Mouse (Mus musculus) regulatory T cell (primary cell): ENCODE results near the gene Chaf1b.

ENCODE experiments used
- in situ Hi-C: fragments of 300-600 bp; cut with MboI, MseI; formaldehyde crosslinking; loops from one replicate; pipeline ENCODE4 v1.15.1; 2025; ENCODE audit warnings: high pct_unique_total_duplicates

Gene Chaf1b

GRCm38 (mm10) chr16:93912808-93913207, 29.1 kb downstream of the Chaf1b start:
- in situ Hi-C loops: no loop called here

GRCm38 (mm10) chr16:93913881-93914576, 30.3 kb downstream of the Chaf1b start:
- in situ Hi-C loops: no loop called here

GRCm38 (mm10) chr16:93915338-93915849, 31.7 kb downstream of the Chaf1b start:
- in situ Hi-C loops: no loop called here

- in situ Hi-C loops: no loop called here
These were observed 34.3 kb downstream of the Chaf1b start for GRCm38 (mm10) chr16:93917712-93918678.

- in situ Hi-C loops: no loop called here
These were observed 35.0 kb downstream of the Chaf1b start for GRCm38 (mm10) chr16:93918679-93919060.

GRCm38 (mm10) chr16:93919189-93919588, 35.5 kb downstream of the Chaf1b start:
- in situ Hi-C loops: no loop called here

GRCm38 (mm10) chr16:93920673-93921072, 37.0 kb downstream of the Chaf1b start:
- in situ Hi-C loops: no loop called here

- in situ Hi-C loops: no loop called here
These were observed 39.2 kb downstream of the Chaf1b start for GRCm38 (mm10) chr16:93922835-93923389.

GRCm38 (mm10) chr16:93923788-93924187, 40.1 kb downstream of the Chaf1b start:
- in situ Hi-C loops: no loop called here

GRCm38 (mm10) chr16:93925684-93926247, 42.1 kb downstream of the Chaf1b start:
- in situ Hi-C loops: no loop called here

GRCm38 (mm10) chr16:93929370-93930032, 45.8 kb downstream of the Chaf1b start:
- in situ Hi-C loops: no loop called here

- in situ Hi-C loops: no loop called here
These were observed 48.8 kb downstream of the Chaf1b start for GRCm38 (mm10) chr16:93932185-93933168.

- in situ Hi-C loops: no loop called here
These were observed 50.9 kb downstream of the Chaf1b start for GRCm38 (mm10) chr16:93934588-93934987.

GRCm38 (mm10) chr16:93935009-93935408, 51.3 kb downstream of the Chaf1b start:
- in situ Hi-C loops: no loop called here

GRCm38 (mm10) chr16:93938400-93938846, 54.7 kb downstream of the Chaf1b start:
- in situ Hi-C loops: no loop called here

GRCm38 (mm10) chr16:93939961-93940360, 56.3 kb downstream of the Chaf1b start:
- in situ Hi-C loops: no loop called here

- in situ Hi-C loops: no loop called here
These were observed 58.3 kb downstream of the Chaf1b start for GRCm38 (mm10) chr16:93941781-93942567.

GRCm38 (mm10) chr16:93942796-93943502, 59.2 kb downstream of the Chaf1b start:
- in situ Hi-C loops: no loop called here
